ENCODE assay signal across 11 mouse cellular contexts in the genomic region with DNA sequence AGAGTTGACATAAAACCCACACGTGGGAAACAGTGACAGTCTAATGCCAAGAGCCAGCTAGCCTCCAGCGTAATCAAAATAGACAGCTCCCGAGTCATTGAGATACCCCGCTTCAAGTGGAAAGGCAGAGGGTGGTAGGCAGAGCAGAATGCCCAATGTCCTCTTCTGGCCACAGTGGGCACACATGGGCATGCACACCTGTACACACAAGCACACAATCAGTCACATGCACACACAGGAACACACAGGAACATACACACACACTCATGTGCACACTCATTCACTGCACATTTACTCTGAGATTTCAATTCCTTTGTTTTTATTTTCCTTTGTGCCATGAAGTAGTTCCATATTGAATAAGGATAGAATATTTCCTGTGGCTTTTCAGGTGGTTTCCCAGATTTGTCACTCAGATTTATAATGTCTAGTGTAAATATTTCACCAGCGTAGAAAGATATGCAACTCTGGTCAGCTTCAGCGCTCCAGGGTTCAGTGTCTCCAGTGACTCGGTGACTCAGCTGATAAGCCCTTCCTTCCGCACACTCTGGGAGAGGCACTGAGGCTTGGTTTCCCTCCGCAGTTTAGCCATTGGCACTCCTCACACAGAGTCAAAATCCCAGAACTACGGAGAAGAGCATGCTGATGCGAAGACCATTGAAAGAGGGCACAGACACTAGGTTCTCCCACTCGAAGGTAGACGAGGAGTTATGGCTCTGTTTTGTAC. TPM values are rescaled to one million over a fixed set of nuclear protein-coding genes. Genes with fewer than 3 reads are reported as not detected.
A peak's percentile ranks its signal among the peaks of the same experiment; 100 is the strongest.
DNase-seq lines count a peak whose midpoint lies in the region; ATAC-seq and TF ChIP-seq lines count a peak whose summit lies in the region.
"Had no signal": no experiment of that assay in that cellular context is flagged by ENCODE, and none has a peak within 500 bp of the region (broad histone marks: within the 10 kb centered on the region; RNA-seq: fewer than 3 reads in every experiment).

No protein-coding gene starts in this region.

- TF ChIP-seq CTCF in lung, adult 2 months (IDR thresholded peaks at IDR 0.05; ENCODE audit: insufficient read depth, low read length), result no peak

- no peak overlapping the region for H3K4me2 ChIP-seq in lung, embryonic 15.5 days
- H3K4me2 ChIP-seq in stomach, embryonic 14.5 days (replicated peaks; ENCODE audit: low read depth, low read length), result no peak overlapping the region
- H3K4me2 ChIP-seq: hindbrain, embryonic 12.5 days had no signal

- 47% methylated on average over 13 of the region's 13 CpGs for WGBS in lung, embryonic 15.5 days
- 37% methylated on average over 13 of the region's 13 CpGs for WGBS in lung, adult 2 months
- WGBS in stomach, embryonic 14.5 days, result 64% methylated on average over 13 of the region's 13 CpGs

- ATAC-seq in lung, embryonic 15.5 days (ENCODE audit: borderline replicate concordance, extremely low read depth, low FRiP score, low TSS enrichment), result no peak
- peak; percentile 51 to 55; a peak in 3 of 4 replicates for ATAC-seq in hematopoietic stem cell, adult 5-6 weeks (replicated peaks in 1 of 2; ENCODE audit: insufficient read depth in 1 of 2, low FRiP score in 2 of 2, low TSS enrichment in 1 of 2, low read depth in 1 of 2, poor library complexity in 2 of 2, severe bottlenecking in 2 of 2)
- peak; percentile 76 for ATAC-seq in stomach, embryonic 14.5 days (ENCODE audit: insufficient number of reproducible peaks, insufficient read depth, low FRiP score, low read depth)

- no peak for TF ChIP-seq POLR2A in lung, adult 2 months (IDR thresholded peaks at IDR 0.05; ENCODE audit: borderline replicate concordance, extremely low read depth, low read depth, low read length)

- H3K4me1 ChIP-seq in lung, embryonic 15.5 days, result peaks cover 14% of the 10 kb centered on the region; the same call in 1 of the 2 replicates
- H3K4me1 ChIP-seq in lung, adult 2 months (ENCODE audit: control insufficient read depth, insufficient read depth, low read length), result peaks cover 12% of the 10 kb centered on the region
- no peaks in the 10 kb centered on the region for H3K4me1 ChIP-seq in stomach, embryonic 14.5 days (ENCODE audit: control insufficient read depth, insufficient read depth, low read length)
- H3K4me1 ChIP-seq: hindbrain, embryonic 12.5 days had no signal

- H3K9me3 ChIP-seq in lung, embryonic 15.5 days, result no peaks in the 10 kb centered on the region
- no peaks in the 10 kb centered on the region; the same call in 1 of the 2 replicates for H3K9me3 ChIP-seq in stomach, embryonic 14.5 days (ENCODE audit: control insufficient read depth, low read depth, low read length)
- H3K9me3 ChIP-seq: hindbrain, embryonic 12.5 days had no signal

- H3K36me3 ChIP-seq in lung, embryonic 15.5 days, result no peaks in the 10 kb centered on the region
- no peaks in the 10 kb centered on the region for H3K36me3 ChIP-seq in stomach, embryonic 14.5 days (ENCODE audit: control insufficient read depth, insufficient read depth, low read length)
- H3K36me3 ChIP-seq: hindbrain, embryonic 12.5 days had no signal

- H3K27me3 ChIP-seq in lung, embryonic 15.5 days, result no peaks in the 10 kb centered on the region
- H3K27me3 ChIP-seq in stomach, embryonic 14.5 days (ENCODE audit: control insufficient read depth, insufficient read depth, low read length), result no peaks in the 10 kb centered on the region
- H3K27me3 ChIP-seq: hindbrain, embryonic 12.5 days had no signal

- no peak for DNase-seq in lung, adult 2 months
- peak; percentile 48 to 51 for DNase-seq in adrenal gland, postnatal 36 days
- no peak for DNase-seq in ovary, adult 18-20 months (ENCODE audit: low spot score)
- DNase-seq in left cerebral cortex, postnatal 25 days (ENCODE audit: low spot score in 2 of 2), result no peak
- DNase-seq: cerebellum, adult 18-20 months had no signal

- no peak overlapping the region for H3K4me3 ChIP-seq in lung, embryonic 15.5 days
- H3K4me3 ChIP-seq in lung, adult 2 months (replicated peaks; ENCODE audit: extremely low read depth, low read depth, low read length), result no peak overlapping the region
- no peak overlapping the region for H3K4me3 ChIP-seq in stomach, embryonic 14.5 days (ENCODE audit: low read depth, low read length)
- H3K4me3 ChIP-seq: hindbrain, embryonic 12.5 days had no signal

- 0 out of 2 replicates have a peak overlapping the region, but pooled peaks have one; percentile 4 for H3K27ac ChIP-seq in lung, embryonic 15.5 days
- H3K27ac ChIP-seq in stomach, embryonic 14.5 days (ENCODE audit: low read length), result no peak overlapping the region
- H3K27ac ChIP-seq: hindbrain, embryonic 12.5 days had no signal

- intact Hi-C loops in left cerebral cortex, postnatal 25 days (cut with DNase I), result no loop called here

- H3K9ac ChIP-seq in lung, embryonic 15.5 days, result no peak overlapping the region
- no peak overlapping the region for H3K9ac ChIP-seq in stomach, embryonic 14.5 days (replicated peaks; ENCODE audit: low read depth, low read length)
- H3K9ac ChIP-seq: hindbrain, embryonic 12.5 days had no signal

RNA-seq across cellular contexts. Expression of a gene that starts 4.4 kb away (rescaled TPM):
- not detected in 2 replicates for polyA plus RNA-seq in lung, embryonic 15.5 days (2015; fragmentation: Nextera tagmentation; extraction: Ambion mirVana)
- polyA plus RNA-seq in lung, adult 2 months (2012; rRNA removed), result not detected in 2 replicates
- not detected for total RNA-seq in adrenal gland, postnatal 36 days (2021)
- not detected in 2 replicates for total RNA-seq in hematopoietic stem cell, adult 5-6 weeks (2017)
- polyA plus RNA-seq in stomach, embryonic 14.5 days (2014; fragmentation: Nextera tagmentation; extraction: Ambion mirVana), result not detected in 2 replicates
- total RNA-seq in left cerebral cortex, postnatal 25 days (2021), result not detected
- total RNA-seq: left cerebral cortex, adult 18-20 months; MEL had no signal
- polyA plus RNA-seq: hindbrain, embryonic 12.5 days had no signal

Comparison
In these comparisons a context has a peak if more than half of its experiments do, and no peak if none do; other contexts are left out.
1. DNase-seq: peak in adrenal gland, postnatal 36 days (2 of 2); none in lung, adult 2 months (single experiment), ovary, adult 18-20 months (single experiment) and left cerebral cortex, postnatal 25 days (0 of 2).